Mouse (Mus musculus) intestine, postnatal 0 days (tissue): Measurements from ENCODE around the gene Acot2. TPM values are rescaled to one million over a fixed set of nuclear protein-coding genes. Genes with fewer than 3 reads are reported as not detected.

ENCODE experiments used
- ATAC-seq: fragments of 200-750 bp; cut with Nextera tagmentation; 2 replicates; pipeline ENCODE4 v1.8.0; 2017; ENCODE audit warnings: mild to moderate bottlenecking, moderate TSS enrichment, moderate library complexity
- H3K27ac ChIP-seq: fragments of 300-500 bp; sonication (generic); 2 replicates; pipeline ENCODE4 v1.5.1; 2014; ENCODE audit warnings: mild to moderate bottlenecking, low read depth, low read length, moderate library complexity
- H3K27me3 ChIP-seq: fragments of 300-500 bp; sonication (generic); replicated peaks from 2 replicates; pipeline ENCODE4 v1.6.1; 2014; ENCODE audit warnings: low read length, mixed read lengths; ENCODE audit not compliant: control insufficient read depth, insufficient read depth
- H3K36me3 ChIP-seq: fragments of 300-500 bp; sonication (generic); 2 replicates; pipeline ENCODE4 v1.6.1; 2014; ENCODE audit warnings: mild to moderate bottlenecking, moderate library complexity; ENCODE audit not compliant: control insufficient read depth, insufficient read depth
- H3K4me1 ChIP-seq: fragments of 300-500 bp; sonication (generic); replicated peaks from 2 replicates; pipeline ENCODE4 v1.6.1; 2014; ENCODE audit warnings: antibody characterized with exemption, low read length, mixed read lengths; ENCODE audit not compliant: control insufficient read depth, insufficient read depth
- H3K4me2 ChIP-seq: fragments of 300-500 bp; sonication (generic); replicated peaks from 2 replicates; pipeline ENCODE4 v1.6.1; 2014; ENCODE audit warnings: low read depth, mild to moderate bottlenecking, moderate library complexity
- H3K4me3 ChIP-seq: fragments of 300-500 bp; sonication (generic); 2 replicates; pipeline ENCODE4 v1.5.1; 2014; ENCODE audit warnings: low read depth, low read length
- H3K9ac ChIP-seq: fragments of 300-500 bp; sonication (generic); 2 replicates; pipeline ENCODE4 v1.6.1; 2014; ENCODE audit warnings: mild to moderate bottlenecking, low read depth, low read length
- H3K9me3 ChIP-seq: fragments of 300-500 bp; sonication (generic); 2 replicates; pipeline ENCODE4 v1.6.1; 2016; ENCODE audit warnings: mixed run types; ENCODE audit not compliant: control insufficient read depth
- CTCF ChIP-seq: sonication (generic); IDR thresholded peaks from 2 replicates; pipeline ENCODE4 v1.5.1; 2016; ENCODE audit warnings: low read depth, mild to moderate bottlenecking, control low read depth, antibody characterized with exemption, moderate library complexity
- WGBS: fragments of 180-500 bp; shearing (Covaris S2); extraction: QIAGEN DNeasy Blood & Tissue Kit; methylation state at CpG from one replicate; pipeline ENCODE4 v1.1.7; 2014; 5-methylcytosine and 5-hydroxymethylcytosine counted together
- polyA plus RNA-seq: library from polyadenylated mRNA; unstranded; fragments of >200 nt; fragmentation: Nextera tagmentation; extraction: Ambion mirVana; gene quantifications from 2 replicates; pipeline ENCODE4 v1.2.1, GENCODE M21; 2015

Gene Acot2
- polyA plus RNA-seq, 1 experiment from 2014 or later: 63.7 TPM

DNA sequence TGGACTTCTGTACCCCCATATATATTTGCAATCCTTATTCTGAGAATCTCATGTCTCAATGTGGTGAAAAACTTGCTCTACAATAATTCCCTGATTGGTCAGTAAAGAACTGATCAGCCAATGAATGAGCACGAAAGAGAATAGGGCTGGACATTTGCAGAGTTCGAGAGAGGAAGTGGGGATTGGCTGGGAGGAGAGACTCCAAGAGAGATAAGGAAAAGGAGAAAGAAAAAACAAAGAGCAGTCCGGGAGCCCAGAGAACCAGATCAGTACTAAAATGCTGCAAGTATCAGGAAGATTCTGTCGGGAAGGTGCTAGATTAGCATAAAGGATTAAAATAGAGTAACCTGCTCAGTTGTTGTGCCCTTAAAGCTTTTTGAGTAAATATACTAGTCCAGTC is 38.6 kb upstream of the Acot2 start:
- no peak overlapping the region for H3K4me3 ChIP-seq
- no peak overlapping the region for H3K27ac ChIP-seq
- no peaks in the 10 kb centered on the region for H3K9me3 ChIP-seq
- no peak for TF ChIP-seq CTCF
- H3K4me2 ChIP-seq: no peak overlapping the region
- WGBS: 57% methylated on average over 4 of the region's 4 CpGs
- no peaks in the 10 kb centered on the region for H3K36me3 ChIP-seq
- H3K27me3 ChIP-seq: no peaks in the 10 kb centered on the region
- no peak for ATAC-seq
- no peak overlapping the region for H3K9ac ChIP-seq
- H3K4me1 ChIP-seq: 0 out of 2 replicates have a peak, but pooled peaks cover 3% of the 10 kb centered on the region

DNA sequence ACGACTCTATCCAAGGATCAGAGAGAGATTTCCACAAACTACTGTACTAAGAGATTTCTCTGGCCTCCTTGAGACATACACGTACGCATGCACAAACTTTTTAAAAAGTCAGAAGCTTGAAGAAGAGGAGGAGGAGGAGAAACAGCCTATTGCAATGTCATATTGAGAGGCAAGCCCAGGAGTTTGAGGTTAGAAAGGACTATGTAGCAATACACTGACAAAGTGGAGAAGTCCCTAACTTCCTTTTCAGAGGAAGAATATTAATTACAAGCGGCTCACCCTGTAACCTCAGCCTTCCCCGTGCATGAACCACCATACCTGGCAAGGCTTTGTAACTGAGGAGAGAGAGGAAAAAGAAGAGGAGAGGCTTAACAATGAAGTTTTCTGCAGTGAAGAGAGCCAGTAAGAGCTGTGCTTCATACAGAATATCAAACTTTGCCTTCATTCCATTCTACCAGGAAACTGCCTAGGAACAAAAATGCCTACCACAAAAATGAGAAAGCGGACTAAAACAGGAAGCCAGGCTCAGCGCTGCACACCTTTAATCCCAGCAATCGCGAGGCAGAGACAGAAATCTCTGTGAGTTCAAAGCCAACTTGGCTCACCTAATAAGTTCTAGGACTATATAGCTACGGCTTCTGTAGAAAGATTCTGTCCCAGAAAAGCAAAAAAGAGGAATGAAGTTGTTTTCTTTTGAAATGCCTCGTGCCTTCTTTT is 37.7 kb upstream of the Acot2 start:
- 0 out of 2 replicates have a peak, but pooled peaks cover 3% of the 10 kb centered on the region for H3K4me1 ChIP-seq
- 23% methylated on average over 11 of the region's 11 CpGs for WGBS
- no peak for TF ChIP-seq CTCF
- H3K27me3 ChIP-seq: no peaks in the 10 kb centered on the region
- H3K4me2 ChIP-seq: peak overlapping the region; percentile 96
- H3K36me3 ChIP-seq: no peaks in the 10 kb centered on the region
- H3K27ac ChIP-seq: peak overlapping the region; percentile 90
- no peaks in the 10 kb centered on the region for H3K9me3 ChIP-seq
- peak overlapping the region; percentile 82; the same call in 1 of the 2 replicates for H3K9ac ChIP-seq
- ATAC-seq: no peak
- H3K4me3 ChIP-seq: peak overlapping the region; percentile 82

DNA sequence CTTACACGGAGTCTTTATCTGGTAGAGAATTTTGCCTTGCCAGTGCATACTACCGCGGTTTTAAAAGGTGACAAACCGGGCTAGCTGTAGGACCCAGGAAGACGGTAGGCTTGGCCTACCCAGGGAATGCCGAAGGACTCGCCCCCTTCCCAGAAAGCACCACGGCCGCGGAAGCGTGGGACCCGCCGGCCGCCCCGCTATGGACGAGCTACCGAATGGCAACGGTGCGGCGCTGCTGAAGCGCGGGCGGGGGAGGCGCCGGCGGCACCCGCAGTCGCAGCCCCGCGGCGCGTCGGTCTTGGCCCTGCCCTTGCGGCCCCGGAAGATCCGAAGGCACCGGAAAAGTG is 37.2 kb upstream of the Acot2 start, which contains the start of gene Riox1:
Riox1 (plus strand) TSS at position 116 of the 347 bp plus-strand sequence.
- Histone ChIP-seq H3K4me3 (peak within 1 kb of the TSS; percentile 82), H3K4me2 (peak within 1 kb of the TSS; percentile 96), H3K9me3 (no peaks in the 10 kb centered on the region), H3K9ac (peak within 1 kb of the TSS; percentile 82), H3K36me3 (no peaks in the 10 kb centered on the region), H3K27me3 (no peaks in the 10 kb centered on the region), H3K4me1 (0 out of 2 replicates have a peak, but pooled peaks cover 3% of the 10 kb centered on the region), H3K27ac (peak within 1 kb of the TSS; percentile 90)
- no peak for TF ChIP-seq CTCF
- under 1% methylated on average over 37 of the region's 37 CpGs for WGBS
- peak; percentile 88 for ATAC-seq

DNA sequence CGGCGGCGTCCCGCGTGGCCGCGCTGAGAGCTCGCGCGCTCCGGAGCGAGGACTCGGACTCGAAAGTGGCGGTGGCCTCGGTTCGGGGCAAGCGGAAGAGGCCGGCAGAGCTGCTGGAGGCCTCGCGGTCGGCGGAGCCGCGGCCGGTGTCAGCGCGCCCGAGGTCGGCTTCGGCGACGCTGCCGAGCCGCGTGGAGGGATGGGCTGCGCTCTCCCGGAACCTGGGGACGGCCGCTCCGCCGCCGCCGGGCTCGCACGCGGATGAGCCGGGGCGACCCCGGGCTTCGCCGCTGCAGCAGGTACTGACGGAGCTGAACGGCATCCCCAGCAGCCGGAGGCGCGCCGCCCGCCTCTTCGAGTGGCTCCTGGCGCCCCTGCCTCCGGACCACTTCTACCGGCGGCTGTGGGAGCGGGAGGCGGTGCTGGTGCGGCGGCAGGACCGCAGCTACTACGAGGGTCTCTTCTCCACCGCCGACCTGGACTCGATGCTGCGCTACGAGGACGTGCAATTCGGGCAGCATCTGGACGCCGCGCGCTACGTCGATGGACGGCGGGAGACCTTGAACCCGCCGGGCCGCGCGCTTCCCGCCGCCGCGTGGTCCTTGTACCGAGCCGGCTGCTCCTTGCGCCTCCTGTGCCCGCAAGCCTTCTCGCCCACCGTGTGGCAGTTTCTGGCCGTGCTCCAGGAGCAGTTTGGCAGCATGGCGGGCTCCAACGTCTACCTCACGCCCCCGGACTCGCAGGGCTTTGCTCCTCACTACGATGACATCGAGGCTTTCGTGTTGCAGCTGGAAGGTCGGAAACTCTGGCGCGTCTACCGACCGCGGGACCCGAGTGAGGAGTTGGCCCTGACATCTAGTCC is 36.6 kb upstream of the Acot2 start:
- Histone ChIP-seq H3K36me3 (no peaks in the 10 kb centered on the region), H3K4me2 (peak overlapping the region; percentile 96), H3K27me3 (no peaks in the 10 kb centered on the region), H3K27ac (peak overlapping the region; percentile 90), H3K9ac (peak overlapping the region; percentile 82), H3K4me3 (peak overlapping the region; percentile 82), H3K9me3 (no peaks in the 10 kb centered on the region), H3K4me1 (0 out of 2 replicates have a peak, but pooled peaks cover 3% of the 10 kb centered on the region)
- ATAC-seq: peak; percentile 57
- TF ChIP-seq CTCF: no peak
- WGBS: under 1% methylated on average over 108 of the region's 116 CpGs

DNA sequence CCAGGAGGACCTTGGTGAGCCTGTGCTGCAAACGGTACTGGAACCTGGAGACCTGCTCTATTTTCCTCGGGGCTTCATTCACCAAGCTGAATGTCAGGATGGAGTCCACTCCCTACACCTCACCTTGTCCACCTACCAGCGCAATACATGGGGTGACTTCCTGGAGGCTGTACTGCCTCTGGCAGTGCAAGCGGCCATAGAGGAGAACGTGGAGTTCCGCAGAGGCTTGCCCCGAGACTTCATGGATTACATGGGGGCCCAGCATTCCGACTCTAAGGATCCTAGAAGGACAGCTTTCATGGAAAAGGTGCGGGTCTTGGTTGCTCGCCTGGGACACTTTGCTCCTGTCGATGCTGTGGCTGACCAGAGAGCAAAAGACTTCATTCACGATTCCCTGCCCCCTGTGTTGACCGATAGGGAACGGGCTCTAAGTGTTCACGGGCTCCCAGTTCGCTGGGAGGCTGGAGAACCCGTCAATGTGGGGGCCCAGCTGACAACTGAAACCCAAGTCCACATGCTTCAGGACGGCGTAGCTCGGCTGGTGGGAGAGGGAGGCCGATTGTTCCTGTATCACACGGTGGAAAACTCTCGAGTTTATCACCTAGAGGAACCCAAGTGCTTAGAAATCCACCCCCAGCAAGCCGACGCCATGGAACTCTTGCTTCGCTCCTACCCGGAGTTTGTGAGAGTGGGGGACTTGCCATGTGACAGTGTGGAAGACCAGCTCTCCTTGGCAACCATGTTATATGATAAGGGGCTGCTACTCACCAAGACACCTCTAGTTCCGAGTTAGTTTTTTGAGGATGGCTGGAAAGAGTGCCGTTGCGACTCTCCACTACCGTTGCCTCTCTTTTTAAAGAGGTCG is 35.7 kb upstream of the Acot2 start:
- H3K27ac ChIP-seq: peak overlapping the region; percentile 90; the same call in 1 of the 2 replicates
- TF ChIP-seq CTCF: no peak
- H3K4me3 ChIP-seq: peak overlapping the region; percentile 82
- no peak; the same call in 1 of the 2 replicates for ATAC-seq
- peak overlapping the region; percentile 82 for H3K9ac ChIP-seq
- H3K9me3 ChIP-seq: no peaks in the 10 kb centered on the region
- H3K4me2 ChIP-seq: peak overlapping the region; percentile 96
- WGBS: 38% methylated on average over 32 of the region's 32 CpGs
- no peaks in the 10 kb centered on the region for H3K36me3 ChIP-seq
- 0 out of 2 replicates have a peak, but pooled peaks cover 3% of the 10 kb centered on the region for H3K4me1 ChIP-seq
- no peaks in the 10 kb centered on the region for H3K27me3 ChIP-seq
